8 mouse cellular contexts compared by ENCODE assay signal in genomic region chr15:74075903-74076721, GRCm38 (mm10).
DNase-seq lines count a peak whose midpoint lies in the region; ATAC-seq lines count a peak whose summit lies in the region.

No protein-coding gene starts in this region.

- no peak overlapping the region for H3K4me2 ChIP-seq in intestine, embryonic 15.5 days (replicated peaks)
- H3K4me2 ChIP-seq in midbrain, embryonic 11.5 days = no peak overlapping the region

- H3K9me3 ChIP-seq in intestine, embryonic 15.5 days = no peaks in the 10 kb centered on the region
- no peaks in the 10 kb centered on the region for H3K9me3 ChIP-seq in midbrain, embryonic 11.5 days (ENCODE audit: control insufficient read depth, low read length)

- ATAC-seq in intestine, embryonic 15.5 days = peak; percentile 67; the same call in 1 of the 2 replicates
- peak; percentile 54; the same call in 1 of the 2 replicates for ATAC-seq in midbrain, embryonic 11.5 days (ENCODE audit: low FRiP score)
- ATAC-seq in monocyte, adult 5-6 weeks (replicated peaks; ENCODE audit: insufficient number of reproducible peaks, low FRiP score, low TSS enrichment, poor library complexity, severe bottlenecking) = no peak

- H3K4me3 ChIP-seq in intestine, embryonic 15.5 days (replicated peaks) = no peak overlapping the region
- H3K4me3 ChIP-seq in midbrain, embryonic 11.5 days (ENCODE audit: low read depth, low read length) = no peak overlapping the region

- no peaks in the 10 kb centered on the region for H3K36me3 ChIP-seq in intestine, embryonic 15.5 days
- no peaks in the 10 kb centered on the region for H3K36me3 ChIP-seq in midbrain, embryonic 11.5 days (ENCODE audit: control insufficient read depth, insufficient read depth, low read length)

- peak; percentile 92 for DNase-seq in ZHBTc4 (ENCODE audit: low read depth, low spot score)
- peak; percentile 52 to 70 for DNase-seq in cerebellum, postnatal 4 days (ENCODE audit: low spot score in 2 of 2)
- peak; percentile 78 for DNase-seq in gastrocnemius, postnatal 14 days
- DNase-seq in left cerebral cortex, postnatal 10 days (ENCODE audit: extremely low spot score in 1 of 2, low spot score in 2 of 2) = peak; percentile 62 to 85
- DNase-seq in midbrain, embryonic 11.5 days (ENCODE audit: low spot score, missing footprints) = peak; percentile 97
- peak; percentile 41 to 78 for DNase-seq in spleen, postnatal 4 days (ENCODE audit: low spot score in 2 of 2)

- intact Hi-C loops in gastrocnemius, postnatal 14 days (cut with DNase I; ENCODE audit: low total_unique reads) = no loop called here
- intact Hi-C loops in left cerebral cortex, postnatal 10 days (cut with DNase I) = no loop called here

- 54% methylated on average over 16 of the region's 16 CpGs for whole genome bisulfite sequencing in intestine, embryonic 15.5 days
- 46% methylated on average over 16 of the region's 16 CpGs for WGBS in midbrain, embryonic 11.5 days

- no peaks in the 10 kb centered on the region for H3K27me3 ChIP-seq in intestine, embryonic 15.5 days (replicated peaks)
- H3K27me3 ChIP-seq in midbrain, embryonic 11.5 days (ENCODE audit: control insufficient read depth, insufficient read depth, low read length) = no peaks in the 10 kb centered on the region

- H3K4me1 ChIP-seq in intestine, embryonic 15.5 days (replicated peaks) = no peaks in the 10 kb centered on the region
- no peaks in the 10 kb centered on the region; the same call in 1 of the 2 replicates for H3K4me1 ChIP-seq in midbrain, embryonic 11.5 days (ENCODE audit: control insufficient read depth, insufficient read depth, low read length)

- no peak overlapping the region for H3K27ac ChIP-seq in intestine, embryonic 15.5 days
- H3K27ac ChIP-seq in midbrain, embryonic 11.5 days (ENCODE audit: low read depth, low read length) = no peak overlapping the region

- H3K9ac ChIP-seq in intestine, embryonic 15.5 days = no peak overlapping the region
- H3K9ac ChIP-seq in midbrain, embryonic 11.5 days (ENCODE audit: low read length) = no peak overlapping the region
